Mouse (Mus musculus) brain, adult 10 weeks (tissue): Measurements from ENCODE around the gene Tmem119. TPM values are rescaled to one million over a fixed set of nuclear protein-coding genes. Genes with fewer than 3 reads are reported as not detected.

Source experiments
- polyA plus RNA-seq: library from polyadenylated mRNA; stranded (reverse); fragments of 350-450 nt; fragmentation: Illumina TruSeq; extraction: RNeasy Lipid Tissue Mini Kit (QIAGEN cat#74804); gene quantifications from one replicate; pipeline ENCODE4 v1.2.3, GENCODE M21; 2015; ENCODE audit warnings: low read depth, low replicate concordance

The Tmem119 gene
- polyA plus RNA-seq, result 25.0 TPM

GRCm38 (mm10) chr5:113800280-113800679 is at the start of gene Tmem119:
Gene Tmem119 (minus strand): TSS chr5:113800516.

DNA sequence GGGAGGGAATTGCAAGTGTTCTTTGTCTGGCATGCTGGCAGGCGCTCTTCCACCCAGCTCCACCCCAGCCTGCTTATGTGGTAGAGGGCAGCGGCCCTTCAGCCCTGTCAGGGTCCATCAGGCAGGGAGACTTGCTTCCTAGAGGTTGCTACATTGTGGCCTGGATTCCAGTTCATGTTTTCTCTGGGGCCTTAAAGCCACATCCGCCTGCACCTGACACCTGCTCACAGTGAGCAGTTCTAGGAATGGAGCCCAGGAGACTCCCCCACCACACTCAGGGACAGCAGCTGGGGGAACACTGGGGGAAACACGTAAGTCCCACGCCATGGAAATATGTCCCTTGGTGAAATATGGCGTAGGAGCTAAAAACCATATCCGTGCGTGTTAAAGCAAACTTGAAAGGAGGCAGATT is 32.2 kb upstream of the Tmem119 start, which contains the start of gene Selplg:
Selplg (minus strand) TSS at position 155 of the 412 bp plus-strand sequence.

DNA sequence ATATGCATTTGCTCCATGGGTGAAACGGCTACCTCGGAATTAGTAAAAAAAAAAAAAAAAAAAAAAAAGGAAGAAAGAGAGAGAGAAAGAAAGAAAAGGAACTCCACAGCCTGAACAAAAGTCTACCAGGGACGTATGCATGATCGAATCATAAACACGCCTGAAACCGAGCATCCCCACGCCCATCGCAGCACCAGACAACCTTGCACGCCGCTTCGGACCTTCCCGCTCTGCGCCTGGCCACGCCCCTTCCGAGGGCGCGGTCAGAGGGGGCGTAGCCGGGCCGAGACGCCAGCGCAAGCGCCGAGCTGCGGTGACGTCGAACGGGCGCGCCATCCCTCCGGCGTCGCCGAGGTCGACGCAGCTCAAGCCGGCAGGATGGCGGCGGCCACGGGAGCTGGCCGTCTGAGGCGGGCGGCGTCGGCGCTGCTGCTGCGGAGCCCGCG is 27.8 kb downstream of the Tmem119 start, which contains the start of the genes Sart3 and Iscu:
Sart3 (minus strand) TSS at position 61 of the 446 bp plus-strand sequence.
Iscu (plus strand) TSS at position 299 of the 446 bp plus-strand sequence.

Other genes starting within 250 kb of the Tmem119 start
- gene Cmklr1, start 150.1 kb downstream of the Tmem119 start, polyA plus RNA-seq, result 2.5 TPM
- not detected for gene 1700069L16Rik, start 75.7 kb downstream of the Tmem119 start, polyA plus RNA-seq
- gene Ficd, start 64.7 kb downstream of the Tmem119 start, polyA plus RNA-seq, result 9.7 TPM
- gene Sart3, start 28.0 kb downstream of the Tmem119 start, polyA plus RNA-seq, result 23.3 TPM
- gene Iscu, start 27.8 kb downstream of the Tmem119 start, polyA plus RNA-seq, result 165 TPM
- 34.2 TPM for gene Selplg, start 32.1 kb upstream of the Tmem119 start, polyA plus RNA-seq
- gene Coro1c, start 108.2 kb upstream of the Tmem119 start, polyA plus RNA-seq, result 62.4 TPM
- gene Ssh1, start 193.4 kb upstream of the Tmem119 start, polyA plus RNA-seq, result 8.1 TPM
- 1.1 TPM for gene Dao, start 203.2 kb upstream of the Tmem119 start, polyA plus RNA-seq